Mouse (Mus musculus): ENCODE measurements around the gene Ube2z. TPM values are rescaled to one million over a fixed set of nuclear protein-coding genes. Genes with fewer than 3 reads are reported as not detected.
A peak's percentile ranks its signal among the peaks of the same experiment; 100 is the strongest.

Ube2z gene
- polyA plus RNA-seq, 1 experiment from 2014 or later, result 33.2 TPM

- H3K9me3 ChIP-seq (replicated peaks; ENCODE audit: low read length), result no peaks in the 10 kb centered on the region
- peak; percentile 46 for TF ChIP-seq CTCF (IDR thresholded peaks at IDR 0.05; ENCODE audit: low read depth)
- no peaks in the 10 kb centered on the region for H3K36me3 ChIP-seq (ENCODE audit: insufficient read depth, low read length)
- peak; percentile 96 for ATAC-seq (replicated peaks; ENCODE audit: low FRiP score, low read depth)
- H3K4me1 ChIP-seq (replicated peaks; ENCODE audit: insufficient read depth, low read length), result no peaks in the 10 kb centered on the region; the same call in 1 of the 2 replicates
- no peaks in the 10 kb centered on the region for H3K27me3 ChIP-seq (ENCODE audit: insufficient read depth, low read length)
- under 1% methylated on average over 37 of the region's 37 CpGs for WGBS
- peak within 1 kb of the TSS; percentile 81 for H3K27ac ChIP-seq
- peak within 1 kb of the TSS; percentile 58 for H3K4me3 ChIP-seq (replicated peaks; ENCODE audit: low read depth, low read length)
- peak; percentile 100 for DNase-seq (ENCODE audit: low spot score)
- peak within 1 kb of the TSS; percentile 76 for H3K4me2 ChIP-seq (ENCODE audit: low read length)
- peak within 1 kb of the TSS; percentile 72 for H3K9ac ChIP-seq (ENCODE audit: low read depth, low read length)
Observed at GRCm38 (mm10) chr11:96075509-96076220, 10.5 kb upstream of the Ube2z start, which contains the start of gene Atp5g1. TSS of gene Atp5g1 (minus strand) at chr11:96075670.

- DNase-seq (ENCODE audit: low spot score) (peak; percentile 18), ATAC-seq (replicated peaks; ENCODE audit: low FRiP score, low read depth) (no peak)
- Histone ChIP-seq H3K9ac (ENCODE audit: low read depth, low read length) (peak overlapping the region; percentile 72), H3K9me3 (replicated peaks; ENCODE audit: low read length) (no peaks in the 10 kb centered on the region), H3K27me3 (ENCODE audit: insufficient read depth, low read length) (no peaks in the 10 kb centered on the region), H3K4me3 (replicated peaks; ENCODE audit: low read depth, low read length) (peak overlapping the region; percentile 58), H3K36me3 (ENCODE audit: insufficient read depth, low read length) (no peaks in the 10 kb centered on the region), H3K27ac (peak overlapping the region; percentile 81), H3K4me2 (ENCODE audit: low read length) (peak overlapping the region; percentile 76), H3K4me1 (replicated peaks; ENCODE audit: insufficient read depth, low read length) (no peaks in the 10 kb centered on the region; the same call in 1 of the 2 replicates)
- under 1% methylated on average over 15 of the region's 15 CpGs for WGBS
- TF ChIP-seq CTCF (IDR thresholded peaks at IDR 0.05; ENCODE audit: low read depth), result no peak
Observed at GRCm38 (mm10) chr11:96075177-96075508, 10.0 kb upstream of the Ube2z start.

- Histone ChIP-seq H3K27ac (peak overlapping the region; percentile 81), H3K9ac (ENCODE audit: low read depth, low read length) (peak overlapping the region; percentile 72), H3K4me3 (replicated peaks; ENCODE audit: low read depth, low read length) (peak overlapping the region; percentile 58), H3K27me3 (ENCODE audit: insufficient read depth, low read length) (no peaks in the 10 kb centered on the region), H3K9me3 (replicated peaks; ENCODE audit: low read length) (no peaks in the 10 kb centered on the region), H3K36me3 (ENCODE audit: insufficient read depth, low read length) (no peaks in the 10 kb centered on the region), H3K4me1 (replicated peaks; ENCODE audit: insufficient read depth, low read length) (no peaks in the 10 kb centered on the region; the same call in 1 of the 2 replicates), H3K4me2 (ENCODE audit: low read length) (peak overlapping the region; percentile 76)
- peak; percentile 8 for DNase-seq (ENCODE audit: low spot score)
- 9% methylated on average over 17 of the region's 17 CpGs for WGBS
- TF ChIP-seq CTCF (IDR thresholded peaks at IDR 0.05; ENCODE audit: low read depth), result no peak
- no peak for ATAC-seq (replicated peaks; ENCODE audit: low FRiP score, low read depth)
Observed at GRCm38 (mm10) chr11:96074351-96075176, 9.4 kb upstream of the Ube2z start.

GRCm38 (mm10) chr11:96073295-96073993, 8.3 kb upstream of the Ube2z start:
- DNase-seq (ENCODE audit: low spot score), result no peak
- TF ChIP-seq CTCF (IDR thresholded peaks at IDR 0.05; ENCODE audit: low read depth), result no peak
- Histone ChIP-seq H3K36me3 (ENCODE audit: insufficient read depth, low read length) (no peaks in the 10 kb centered on the region), H3K9ac (ENCODE audit: low read depth, low read length) (no peak overlapping the region), H3K4me1 (replicated peaks; ENCODE audit: insufficient read depth, low read length) (no peaks in the 10 kb centered on the region; the same call in 1 of the 2 replicates), H3K4me2 (ENCODE audit: low read length) (peak overlapping the region; percentile 76), H3K9me3 (replicated peaks; ENCODE audit: low read length) (no peaks in the 10 kb centered on the region), H3K27me3 (ENCODE audit: insufficient read depth, low read length) (no peaks in the 10 kb centered on the region), H3K27ac (no peak overlapping the region), H3K4me3 (replicated peaks; ENCODE audit: low read depth, low read length) (no peak overlapping the region)
- no peak for ATAC-seq (replicated peaks; ENCODE audit: low FRiP score, low read depth)
- 56% methylated on average over 7 of the region's 9 CpGs for WGBS

- ATAC-seq (replicated peaks; ENCODE audit: low FRiP score, low read depth), result no peak
Observed at GRCm38 (mm10) chr11:96071013-96071412, 5.8 kb upstream of the Ube2z start.

GRCm38 (mm10) chr11:96070353-96070752, 5.2 kb upstream of the Ube2z start:
- H3K9ac ChIP-seq (ENCODE audit: low read depth, low read length), result no peak overlapping the region
- no peak overlapping the region for H3K4me3 ChIP-seq (replicated peaks; ENCODE audit: low read depth, low read length)
- 82% methylated on average over 7 of the region's 7 CpGs for WGBS
- H3K4me1 ChIP-seq (replicated peaks; ENCODE audit: insufficient read depth, low read length), result no peaks in the 10 kb centered on the region; the same call in 1 of the 2 replicates
- no peaks in the 10 kb centered on the region for H3K27me3 ChIP-seq (ENCODE audit: insufficient read depth, low read length)
- no peaks in the 10 kb centered on the region for H3K36me3 ChIP-seq (ENCODE audit: insufficient read depth, low read length)
- DNase-seq (ENCODE audit: low spot score) (no peak), ATAC-seq (replicated peaks; ENCODE audit: low FRiP score, low read depth) (no peak)
- TF ChIP-seq CTCF (IDR thresholded peaks at IDR 0.05; ENCODE audit: low read depth), result no peak
- no peak overlapping the region for H3K27ac ChIP-seq
- no peak overlapping the region for H3K4me2 ChIP-seq (ENCODE audit: low read length)
- no peaks in the 10 kb centered on the region for H3K9me3 ChIP-seq (replicated peaks; ENCODE audit: low read length)

More at GRCm38 (mm10) chr11:96071013-96071412, 5.8 kb upstream of the Ube2z start:
- no peak overlapping the region for H3K4me3 ChIP-seq (replicated peaks; ENCODE audit: low read depth, low read length)
- no peak for DNase-seq (ENCODE audit: low spot score)
- no peaks in the 10 kb centered on the region for H3K9me3 ChIP-seq (replicated peaks; ENCODE audit: low read length)
- no peaks in the 10 kb centered on the region; the same call in 1 of the 2 replicates for H3K4me1 ChIP-seq (replicated peaks; ENCODE audit: insufficient read depth, low read length)
- H3K27me3 ChIP-seq (ENCODE audit: insufficient read depth, low read length), result no peaks in the 10 kb centered on the region
- H3K36me3 ChIP-seq (ENCODE audit: insufficient read depth, low read length), result no peaks in the 10 kb centered on the region
- WGBS, result 88% methylated on average over 1 of the region's 1 CpGs
- no peak overlapping the region for H3K9ac ChIP-seq (ENCODE audit: low read depth, low read length)
- TF ChIP-seq CTCF (IDR thresholded peaks at IDR 0.05; ENCODE audit: low read depth), result no peak
- H3K27ac ChIP-seq, result no peak overlapping the region
- no peak overlapping the region for H3K4me2 ChIP-seq (ENCODE audit: low read length)

Data from kidney, postnatal 0 days (tissue).